Mouse (Mus musculus): Measurements from ENCODE around the gene Myl10.
"Not testable (repeated sequence)": the region's sequence is repeated elsewhere in the genome, so short reads cannot be mapped to it uniquely, and the experiment has no call there.

Gene Myl10

GRCm38 (mm10) chr5:136705532-136705931 lies 12.6 kb downstream of the Myl10 start:
- no peak for ATAC-seq (ENCODE audit: low TSS enrichment)

GRCm38 (mm10) chr5:136706803-136707202 lies 13.9 kb downstream of the Myl10 start:
- peak; percentile 77; the same call in 1 of the 2 replicates for ATAC-seq (ENCODE audit: low TSS enrichment)

GRCm38 (mm10) chr5:136708116-136708515 lies 15.2 kb downstream of the Myl10 start:
- no peak for ATAC-seq (ENCODE audit: low TSS enrichment)

GRCm38 (mm10) chr5:136710742-136711141 lies 17.8 kb downstream of the Myl10 start:
- no peak for ATAC-seq (ENCODE audit: low TSS enrichment)

GRCm38 (mm10) chr5:136714232-136714875 lies 21.4 kb downstream of the Myl10 start:
- ATAC-seq (ENCODE audit: low TSS enrichment): no peak

- ATAC-seq (ENCODE audit: low TSS enrichment): no peak
Measured at GRCm38 (mm10) chr5:136714879-136715278, 21.9 kb downstream of the Myl10 start.

GRCm38 (mm10) chr5:136716696-136717572 lies 24.0 kb downstream of the Myl10 start:
- no peak for ATAC-seq (ENCODE audit: low TSS enrichment)

GRCm38 (mm10) chr5:136717573-136717854 lies 24.6 kb downstream of the Myl10 start:
- no peak for ATAC-seq (ENCODE audit: low TSS enrichment)

GRCm38 (mm10) chr5:136718656-136719055 lies 25.7 kb downstream of the Myl10 start:
- no peak for ATAC-seq (ENCODE audit: low TSS enrichment)

GRCm38 (mm10) chr5:136721596-136721995 lies 28.6 kb downstream of the Myl10 start:
- no peak for ATAC-seq (ENCODE audit: low TSS enrichment)

GRCm38 (mm10) chr5:136726271-136726670 lies 33.3 kb downstream of the Myl10 start:
- not testable (repeated sequence) for ATAC-seq (ENCODE audit: low TSS enrichment)

GRCm38 (mm10) chr5:136738918-136739317 lies 46.0 kb downstream of the Myl10 start:
- ATAC-seq (ENCODE audit: low TSS enrichment): no peak

- no peak for ATAC-seq (ENCODE audit: low TSS enrichment)
Measured at GRCm38 (mm10) chr5:136746596-136746995, 53.6 kb downstream of the Myl10 start.
